Mouse (Mus musculus) CD4-positive helper T cell, adult 2 months (primary cell): ENCODE data around the gene Fam206a.

Source experiments
- DNase-seq: peaks from one replicate; pipeline ENCODE4 v3.0.0-alpha.2; 2012; ENCODE audit warnings: low read depth, missing footprints, low spot score

Fam206a gene

GRCm38 (mm10) chr4:56844911-56845310 lies 42.8 kb downstream of the Fam206a start:
- no peak for DNase-seq

- DNase-seq, result no peak
Measured at GRCm38 (mm10) chr4:56845896-56846533, 43.9 kb downstream of the Fam206a start.

GRCm38 (mm10) chr4:56847400-56847799 lies 45.3 kb downstream of the Fam206a start:
- no peak for DNase-seq

GRCm38 (mm10) chr4:56848044-56848443 lies 45.9 kb downstream of the Fam206a start:
- no peak for DNase-seq

- DNase-seq, result no peak
Measured at GRCm38 (mm10) chr4:56850724-56851123, 48.6 kb downstream of the Fam206a start.

- DNase-seq, result no peak
Measured at GRCm38 (mm10) chr4:56855935-56856334, 53.8 kb downstream of the Fam206a start.

- no peak for DNase-seq
Measured at GRCm38 (mm10) chr4:56856371-56856949, 54.3 kb downstream of the Fam206a start.

GRCm38 (mm10) chr4:56858733-56859132 lies 56.6 kb downstream of the Fam206a start:
- DNase-seq, result no peak
